7 mouse cellular contexts compared by ENCODE assay signal in genomic region chr10:119610279-119610895, GRCm38 (mm10).
A peak's percentile ranks its signal among the peaks of the same experiment; 100 is the strongest.
DNase-seq lines count a peak whose midpoint lies in the region; ATAC-seq and TF ChIP-seq lines count a peak whose summit lies in the region.

No protein-coding gene starts in this region.

- no peak for TF ChIP-seq EP300 in liver, embryonic 14.5 days (IDR thresholded peaks at IDR 0.05; ENCODE audit: low read depth)

- H3K36me3 ChIP-seq in neural tube, embryonic 13.5 days, result no peaks in the 10 kb centered on the region
- H3K36me3 ChIP-seq in liver, embryonic 14.5 days (replicated peaks; ENCODE audit: control insufficient read depth, insufficient read depth, low read depth), result no peaks in the 10 kb centered on the region

- no peak for DNase-seq in neural tube, embryonic 10.5 days (ENCODE audit: extremely low spot score, low spot score)
- peak; percentile 44 for DNase-seq in adrenal gland, adult 2 months
- peak; percentile 4 for DNase-seq in fibroblast of lung, adult 2 months (ENCODE audit: low read depth)
- DNase-seq in liver, embryonic 14.5 days (ENCODE audit: low read depth in 3 of 3, low spot score in 3 of 3), result peak in 1 of 3 experiments; percentile 1
- no peak for DNase-seq in frontal cortex, postnatal 10 days (ENCODE audit: low spot score in 2 of 2)
- DNase-seq in thymus, postnatal 36 days, result no peak

- peak; percentile 47; the same call in 1 of the 2 replicates for ATAC-seq in neural tube, embryonic 13.5 days (ENCODE audit: low read depth)
- ATAC-seq in liver, embryonic 14.5 days (ENCODE audit: insufficient read depth), result no peak

- H3K4me2 ChIP-seq in neural tube, embryonic 13.5 days, result no peak overlapping the region
- no peak overlapping the region for H3K4me2 ChIP-seq in liver, embryonic 14.5 days (ENCODE audit: low read depth)

- peaks cover 28% of the 10 kb centered on the region for H3K4me1 ChIP-seq in neural tube, embryonic 13.5 days (replicated peaks)
- peaks cover 0 to 5% of the 10 kb centered on the region in 2 experiments; a peak in 2 of 4 replicates for H3K4me1 ChIP-seq in liver, embryonic 14.5 days (replicated peaks; ENCODE audit: control insufficient read depth in 2 of 2, insufficient read depth in 2 of 2, low read length in 1 of 2)

- no peak overlapping the region for H3K9ac ChIP-seq in neural tube, embryonic 13.5 days
- H3K9ac ChIP-seq in liver, embryonic 14.5 days (replicated peaks), result no peak overlapping the region

- 72% methylated on average over 9 of the region's 9 CpGs for WGBS in neural tube, embryonic 13.5 days
- WGBS in liver, embryonic 14.5 days (ENCODE audit: insufficient replicate concordance), result 36% methylated on average over 9 of the region's 9 CpGs

- H3K27me3 ChIP-seq in neural tube, embryonic 13.5 days, result no peaks in the 10 kb centered on the region
- H3K27me3 ChIP-seq in liver, embryonic 14.5 days (ENCODE audit: control insufficient read depth, insufficient read depth, low read length), result no peaks in the 10 kb centered on the region

- peak; percentile 38 for TF ChIP-seq CTCF in liver, embryonic 14.5 days (IDR thresholded peaks at IDR 0.05; ENCODE audit: low read depth)

- H3K9me3 ChIP-seq in neural tube, embryonic 13.5 days, result no peaks in the 10 kb centered on the region
- no peaks in the 10 kb centered on the region for H3K9me3 ChIP-seq in liver, embryonic 14.5 days (ENCODE audit: control insufficient read depth, low read length)

- H3K27ac ChIP-seq in neural tube, embryonic 13.5 days (replicated peaks), result peak overlapping the region; percentile 59
- no peak overlapping the region for H3K27ac ChIP-seq in liver, embryonic 14.5 days

- H3K4me3 ChIP-seq in neural tube, embryonic 13.5 days, result no peak overlapping the region
- H3K4me3 ChIP-seq in liver, embryonic 14.5 days (ENCODE audit: insufficient read depth in 1 of 2, low read depth in 2 of 2, low read length in 2 of 2), result no peak overlapping the region

Comparison
In these comparisons a context has a peak if more than half of its experiments do, and no peak if none do; other contexts are left out.
1. DNase-seq: peak in adrenal gland, adult 2 months (single experiment) and fibroblast of lung, adult 2 months (single experiment); none in neural tube, embryonic 10.5 days (single experiment), frontal cortex, postnatal 10 days (0 of 2) and thymus, postnatal 36 days (0 of 2).